Mouse (Mus musculus) induced T-regulatory cell, adult 2 months (primary cell): ENCODE results near the gene Gm4847.

Experiments used
- DNase-seq: peaks from one replicate; pipeline ENCODE4 v3.0.0-alpha.2; 2012; ENCODE audit warnings: low read depth

The Gm4847 gene

GRCm38 (mm10) chr1:166647593-166647992 lies at the start of gene Gm4847:
Gm4847 (minus strand) TSS chr1:166647693.
- no peak for DNase-seq

- no peak for DNase-seq
Measured at GRCm38 (mm10) chr1:166681745-166682144, 34.3 kb upstream of the Gm4847 start, which contains the start of gene Fmo9. Fmo9 (minus strand) TSS chr1:166681845.

- DNase-seq = no peak
Measured at GRCm38 (mm10) chr1:166669264-166669663, 21.8 kb upstream of the Gm4847 start.

GRCm38 (mm10) chr1:166660800-166661199 lies 13.3 kb upstream of the Gm4847 start:
- no peak for DNase-seq
